Mouse (Mus musculus) urinary bladder, postnatal 36 days (tissue): Measurements from ENCODE around the gene Atad3a.

ENCODE experiments used
- DNase-seq, 2 experiments: peaks; one replicate each; pipeline ENCODE4 v3.0.0; 2022; ENCODE audit warnings: low spot score in 2 of 2, mixed read lengths in 1 of 2

The Atad3a gene

GRCm38 (mm10) chr4:155739152-155739551, 21.7 kb downstream of the Atad3a start:
- DNase-seq, result no peak

GRCm38 (mm10) chr4:155738262-155738661, 22.6 kb downstream of the Atad3a start:
- DNase-seq, result no peak

GRCm38 (mm10) chr4:155736421-155736820, 24.5 kb downstream of the Atad3a start:
- no peak for DNase-seq

GRCm38 (mm10) chr4:155735788-155736187, 25.1 kb downstream of the Atad3a start:
- no peak for DNase-seq

- peak; percentile 11 to 25 for DNase-seq
Observed at GRCm38 (mm10) chr4:155734951-155735702, 25.8 kb downstream of the Atad3a start.

- peak; percentile 84 to 88 for DNase-seq
Observed at GRCm38 (mm10) chr4:155734350-155734941, 26.4 kb downstream of the Atad3a start, which contains the start of gene Tmem240. Tmem240 (plus strand) TSS chr4:155734800.

GRCm38 (mm10) chr4:155733267-155733666, 27.6 kb downstream of the Atad3a start:
- DNase-seq, result no peak

- DNase-seq, result no peak
Observed at GRCm38 (mm10) chr4:155727993-155728392, 32.9 kb downstream of the Atad3a start.

- DNase-seq, result no peak
Observed at GRCm38 (mm10) chr4:155721668-155722083, 39.2 kb downstream of the Atad3a start.

GRCm38 (mm10) chr4:155710521-155711252, 50.2 kb downstream of the Atad3a start:
- no peak for DNase-seq

GRCm38 (mm10) chr4:155708988-155709387, 51.9 kb downstream of the Atad3a start:
- DNase-seq, result no peak

- DNase-seq, result no peak
Observed at GRCm38 (mm10) chr4:155708582-155708981, 52.3 kb downstream of the Atad3a start.

GRCm38 (mm10) chr4:155705592-155705929, 55.3 kb downstream of the Atad3a start:
- DNase-seq, result peak in 1 of 2 experiments; percentile 25

GRCm38 (mm10) chr4:155704721-155705591, 55.9 kb downstream of the Atad3a start, which contains the start of gene Ssu72:
Ssu72 (plus strand) TSS chr4:155704800.
- DNase-seq, result peak; percentile 93 to 95

GRCm38 (mm10) chr4:155703425-155703929, 57.4 kb downstream of the Atad3a start:
- DNase-seq, result no peak

GRCm38 (mm10) chr4:155700425-155700824, 60.5 kb downstream of the Atad3a start:
- DNase-seq, result no peak

- no peak for DNase-seq
Observed at GRCm38 (mm10) chr4:155696261-155697255, 64.3 kb downstream of the Atad3a start.

- DNase-seq, result no peak
Observed at GRCm38 (mm10) chr4:155695531-155696062, 65.3 kb downstream of the Atad3a start.

- peak; percentile 54 to 57 for DNase-seq
Observed at GRCm38 (mm10) chr4:155694482-155695401, 66.2 kb downstream of the Atad3a start.
